Mouse (Mus musculus): ENCODE measurements around the gene Ube2g2.

DNA sequence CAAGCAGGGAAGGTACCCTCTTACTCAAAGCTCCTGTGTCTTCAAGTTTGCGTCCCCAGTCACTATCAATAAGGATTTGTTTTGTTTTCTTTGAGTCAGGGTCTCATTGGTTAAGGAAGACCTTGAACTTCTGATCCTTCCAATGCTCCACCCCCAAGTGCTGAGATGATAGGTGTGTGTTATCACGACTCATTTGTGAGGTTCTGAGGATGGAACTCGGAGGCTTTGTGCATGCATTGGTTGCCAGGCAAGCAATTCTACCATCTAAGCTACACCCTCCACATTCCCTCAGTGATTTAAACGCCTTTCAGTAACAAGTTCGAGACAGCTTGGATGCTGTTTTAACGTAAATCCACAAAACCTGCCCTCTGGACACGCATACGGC, 41.1 kb upstream of the Ube2g2 start:
- TF ChIP-seq POLR2A (IDR thresholded peaks at IDR 0.05; ENCODE audit: borderline replicate concordance, extremely low read depth, insufficient read depth, insufficient read length, poor library complexity, severe bottlenecking), result no peak
- no peak for TF ChIP-seq CTCF (IDR thresholded peaks at IDR 0.05; ENCODE audit: borderline replicate concordance, extremely low read depth, insufficient read depth, insufficient read length)
